Mouse (Mus musculus): Measurements from ENCODE around the gene Hoxd10.

The Hoxd10 gene

GRCm38 (mm10) chr2:74710929-74711543 lies 19.3 kb downstream of the Hoxd10 start:
- DNase-seq, result no peak

DNA sequence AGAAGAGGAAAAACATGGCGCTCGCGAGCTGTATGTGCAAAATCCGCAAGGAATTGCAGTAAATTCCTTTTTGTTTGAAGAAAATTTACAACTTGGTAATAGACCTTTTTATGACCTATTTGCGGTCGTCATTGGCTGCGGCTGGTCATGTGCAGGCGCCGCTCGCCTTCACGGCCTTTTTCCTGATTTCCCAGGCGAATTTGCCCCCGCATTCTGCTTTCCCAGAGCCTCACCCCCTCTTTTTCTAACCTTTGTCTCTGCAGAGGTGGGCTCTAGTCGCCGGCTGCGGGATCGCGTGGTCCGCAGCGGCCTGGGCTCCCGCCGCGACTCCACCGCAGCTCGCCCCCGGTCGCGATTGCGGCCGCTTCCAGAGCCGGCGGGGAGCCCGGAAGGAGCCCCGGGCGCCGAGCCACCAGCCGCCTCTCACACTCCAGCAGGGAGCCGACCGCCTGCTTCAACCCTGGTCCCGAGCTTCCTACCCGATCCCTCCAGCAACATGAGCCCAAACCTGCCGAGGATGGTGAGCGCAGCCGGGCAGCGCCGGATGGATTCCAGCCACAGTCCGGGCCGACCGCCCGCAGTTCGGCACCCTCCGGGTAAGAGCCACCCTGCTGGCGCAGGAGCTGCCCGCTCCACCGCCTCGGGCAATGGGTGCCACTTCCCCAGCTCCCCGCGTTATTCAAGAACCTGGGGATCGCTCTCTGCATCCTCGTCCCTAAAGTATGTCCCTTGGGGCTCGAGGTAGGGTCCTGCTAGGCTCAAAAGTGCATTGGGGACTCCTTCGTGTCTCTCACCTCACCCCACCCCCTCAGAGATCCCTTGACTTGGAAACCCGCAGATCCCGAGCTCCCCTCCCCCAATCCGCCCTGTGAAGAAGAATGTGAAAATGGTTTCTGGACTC lies 20.2 kb downstream of the Hoxd10 start, which contains the start of the genes Hoxd3 and Hoxd4:
Gene Hoxd3, plus strand, starts transcription at position 207 of the 901 bp plus-strand sequence.
Gene Hoxd4, plus strand, starts transcription at position 209 of the 901 bp plus-strand sequence.
- no peak for DNase-seq

DNA sequence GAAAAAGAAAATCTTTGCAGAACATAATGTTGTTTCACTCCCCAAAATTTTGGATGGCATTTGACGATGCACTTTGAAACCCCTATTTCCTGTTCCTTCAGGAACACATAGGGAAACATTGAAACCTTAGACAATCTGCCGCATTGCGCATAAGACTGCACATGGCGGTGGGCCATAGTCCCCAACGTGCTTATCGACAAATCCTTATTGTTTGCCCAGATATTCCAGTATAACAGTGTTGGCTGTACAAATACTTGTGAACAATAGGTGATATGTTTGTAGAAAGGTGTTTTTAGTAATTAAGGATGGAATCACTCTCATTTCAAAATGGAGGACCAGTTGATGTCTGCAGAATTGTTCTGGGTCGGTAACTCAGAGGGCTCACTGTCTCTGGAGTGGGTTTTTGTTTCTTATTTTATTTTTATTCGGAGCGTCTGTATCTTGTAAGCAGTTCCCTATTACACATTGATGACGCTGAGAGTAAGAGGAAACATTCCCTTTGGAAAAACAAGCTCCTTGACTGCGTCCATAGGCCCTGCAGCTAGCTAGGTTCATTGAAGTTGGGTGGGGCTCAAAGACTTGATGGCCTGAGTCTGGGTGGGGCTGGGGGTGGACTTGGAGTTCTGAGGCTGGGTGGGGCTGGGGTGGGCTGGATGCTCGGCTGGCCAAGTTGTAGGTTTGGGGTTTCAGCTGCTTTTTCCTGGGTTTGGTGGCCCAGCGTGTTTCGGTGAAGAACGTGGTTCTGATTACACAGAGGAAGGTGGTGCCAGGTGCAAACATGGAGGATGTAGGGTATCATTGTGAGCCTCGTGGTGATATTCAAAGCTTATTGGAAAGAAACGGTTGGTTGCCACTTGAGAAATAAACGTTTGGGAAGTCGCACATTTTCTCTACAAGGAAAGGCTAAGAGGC lies 21.8 kb downstream of the Hoxd10 start:
- DNase-seq, result no peak

- DNase-seq, result no peak
Observed at GRCm38 (mm10) chr2:74714156-74714789, 22.5 kb downstream of the Hoxd10 start.

- no peak for DNase-seq
Observed at GRCm38 (mm10) chr2:74714881-74715280, 23.2 kb downstream of the Hoxd10 start.

- DNase-seq, result peak; percentile 91
Observed at GRCm38 (mm10) chr2:74715504-74716241, 23.9 kb downstream of the Hoxd10 start.

- no peak for DNase-seq
Observed at GRCm38 (mm10) chr2:74720384-74720783, 28.7 kb downstream of the Hoxd10 start.

DNA sequence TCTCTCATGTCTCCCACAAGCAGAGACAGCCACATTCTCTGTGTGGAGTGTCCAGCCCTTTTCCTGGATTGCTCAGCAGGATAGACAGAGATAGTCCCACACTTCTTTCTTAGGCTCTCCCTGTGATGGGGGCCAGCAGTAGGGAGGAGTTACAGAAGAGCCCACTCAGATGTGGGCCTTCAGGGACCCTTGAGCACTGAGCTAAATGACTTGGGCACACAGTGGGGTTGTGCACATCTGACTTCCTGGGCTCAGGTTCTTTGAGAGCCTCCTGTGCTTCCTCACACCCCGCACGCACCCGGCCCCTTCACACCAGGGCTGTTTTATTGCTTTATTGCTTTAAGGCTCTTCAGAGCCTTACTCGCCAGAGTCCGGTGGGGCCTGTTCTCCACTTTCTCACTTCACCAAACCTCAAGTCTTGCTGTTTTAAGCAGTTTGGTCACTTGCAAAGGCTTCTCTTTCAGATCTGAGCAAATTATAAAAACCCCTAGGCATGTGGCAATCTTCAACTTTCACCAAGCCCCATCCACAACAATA lies 29.3 kb downstream of the Hoxd10 start:
- no peak for DNase-seq

DNA sequence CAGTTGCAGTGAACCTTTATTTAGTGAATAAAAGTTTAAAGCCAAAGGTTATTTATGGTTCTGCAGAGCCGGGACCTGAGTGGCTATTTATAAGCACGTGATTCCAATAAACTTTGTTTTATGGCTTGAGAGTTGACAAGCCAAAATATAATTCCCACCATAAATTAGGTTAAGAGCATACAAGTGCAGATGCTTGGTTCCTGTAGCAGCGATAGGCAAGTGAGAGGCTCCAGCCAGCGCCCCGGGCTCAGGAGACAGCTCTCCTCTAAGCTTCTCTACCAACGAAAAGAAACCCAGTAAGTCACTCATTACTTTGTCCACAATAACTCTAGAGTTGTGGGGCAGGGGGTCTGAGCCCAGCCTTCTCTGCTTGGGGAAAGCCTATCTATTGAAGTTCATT lies 30.2 kb downstream of the Hoxd10 start:
- DNase-seq, result no peak

DNA sequence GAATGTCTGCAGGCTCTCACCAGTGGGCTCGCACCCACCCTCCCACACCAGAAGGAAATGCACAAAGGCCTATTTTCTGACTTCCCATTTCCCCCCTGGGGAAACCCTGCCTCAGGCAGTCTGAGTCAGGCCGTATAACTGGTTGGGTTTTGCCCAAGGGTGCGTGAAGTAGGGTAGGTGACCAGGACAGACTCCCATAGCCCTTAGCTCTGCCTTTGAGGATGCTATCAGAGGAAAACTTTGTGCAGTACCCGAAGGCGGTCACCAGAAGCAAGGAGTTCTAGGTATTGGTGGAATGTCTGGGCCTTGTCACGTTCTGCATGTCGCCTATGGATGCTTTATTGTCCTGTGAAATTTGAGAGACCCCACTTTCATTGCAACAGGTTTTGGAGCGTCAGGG lies 31.2 kb downstream of the Hoxd10 start:
- no peak for DNase-seq

- no peak for DNase-seq
Observed at GRCm38 (mm10) chr2:74724244-74725015, 32.7 kb downstream of the Hoxd10 start.

- DNase-seq, result no peak
Observed at GRCm38 (mm10) chr2:74725171-74725570, 33.4 kb downstream of the Hoxd10 start.

GRCm38 (mm10) chr2:74726551-74726950 lies 34.8 kb downstream of the Hoxd10 start, which contains the start of gene Gm28230:
Gene Gm28230 (plus strand): TSS chr2:74726728.
- DNase-seq, result no peak

GRCm38 (mm10) chr2:74726973-74727639 lies 35.4 kb downstream of the Hoxd10 start:
- no peak for DNase-seq

GRCm38 (mm10) chr2:74727640-74728302 lies 36.0 kb downstream of the Hoxd10 start:
- DNase-seq, result no peak

GRCm38 (mm10) chr2:74728303-74728680 lies 36.6 kb downstream of the Hoxd10 start:
- no peak for DNase-seq

DNA sequence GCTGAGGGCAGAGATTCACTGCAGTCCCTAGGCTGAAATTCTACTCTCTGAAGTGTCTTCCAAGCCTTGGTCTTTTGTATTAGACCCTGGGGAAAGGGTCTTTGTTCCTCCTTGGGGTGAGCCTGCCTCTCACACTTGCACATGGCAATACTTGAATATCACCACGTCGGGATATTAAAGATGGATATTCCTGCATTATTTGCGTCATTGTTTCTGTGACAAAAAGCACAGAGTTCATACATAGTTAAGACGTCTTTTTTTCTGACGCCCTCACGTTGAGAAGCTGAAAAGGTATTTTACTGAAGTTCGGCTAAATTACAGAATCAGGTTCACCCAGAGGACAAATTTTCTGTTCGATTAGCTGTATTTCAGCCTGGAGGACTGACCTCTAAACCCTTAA lies 38.6 kb downstream of the Hoxd10 start:
- no peak for DNase-seq

GRCm38 (mm10) chr2:74731055-74731454 lies 39.3 kb downstream of the Hoxd10 start:
- DNase-seq, result no peak

- no peak for DNase-seq
Observed at GRCm38 (mm10) chr2:74731799-74732512, 40.2 kb downstream of the Hoxd10 start.
